Mouse (Mus musculus) lung, postnatal 0 days (tissue): ENCODE measurements at regions not wholly inside any gene's neighbourhood (a gene's known extent, or its start where the extent isn't known, plus 50 kb on each side); places are given as distances from the start of the nearest gene placed in this dataset.

ENCODE experiments used
- CTCF ChIP-seq: IDR thresholded peaks from 2 replicates; pipeline ENCODE4 v1.5.1; 2016; ENCODE audit warnings: antibody characterized with exemption, mild to moderate bottlenecking
- EP300 ChIP-seq: IDR thresholded peaks from 2 replicates; pipeline ENCODE4 v1.6.1; 2016; ENCODE audit warnings: antibody characterized with exemption, mild to moderate bottlenecking, control low read depth

DNA sequence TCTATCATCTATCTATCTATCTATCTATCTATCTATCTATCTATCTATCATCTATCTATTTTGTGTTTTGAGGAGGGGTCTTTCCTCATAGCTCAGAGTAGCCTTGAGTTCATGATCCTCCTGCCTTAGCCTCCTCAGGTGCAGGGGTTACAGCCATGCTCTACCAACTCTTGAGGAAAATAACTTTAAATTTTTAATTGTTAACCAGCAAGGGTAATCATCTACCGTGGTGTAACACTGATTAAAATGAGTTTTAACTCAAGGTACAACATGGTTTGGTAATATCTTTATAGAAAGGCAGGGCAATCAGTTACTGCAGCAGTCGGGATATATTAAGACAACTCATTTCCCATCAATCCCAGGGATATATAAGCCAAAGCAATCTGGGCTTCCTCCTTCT, 401.6 kb upstream of the Fbxo33 start:
- TF ChIP-seq CTCF (no peak), EP300 (no peak)
